Mouse (Mus musculus): Measurements from ENCODE around the gene Sec14l3. TPM values are rescaled to one million over a fixed set of nuclear protein-coding genes. Genes with fewer than 3 reads are reported as not detected.

Gene Sec14l3
- total RNA-seq, 1 experiment: 0.22 TPM

GRCm38 (mm10) chr11:4095171-4096053 lies 30.8 kb downstream of the Sec14l3 start, which contains the start of gene Mtfp1:
Mtfp1 (minus strand) TSS chr11:4095445.
- TF ChIP-seq ZNF384 (IDR thresholded peaks at IDR 0.05; ENCODE audit: low read depth, low read length): no peak
- no peak for TF ChIP-seq MAFK (IDR thresholded peaks at IDR 0.05; ENCODE audit: insufficient read depth, low read depth, low read length)
- TF ChIP-seq HCFC1 (IDR thresholded peaks at IDR 0.05; ENCODE audit: borderline replicate concordance, insufficient read depth, low read length): no peak
- TF ChIP-seq ZC3H11A (IDR thresholded peaks at IDR 0.05; ENCODE audit: borderline replicate concordance, low read depth, low read length): no peak
- TF ChIP-seq CHD2 (IDR thresholded peaks at IDR 0.05; ENCODE audit: low read depth, low read length): no peak
- H3K9me3 ChIP-seq (ENCODE audit: control insufficient read depth, insufficient read depth, low read depth, low read length): no peaks in the 10 kb centered on the region
- H3K4me1 ChIP-seq (ENCODE audit: control insufficient read depth in 2 of 2, insufficient read depth in 2 of 2, low read length in 2 of 2, poor library complexity in 1 of 2): peaks cover 4 to 5% of the 10 kb centered on the region in 2 experiments; a peak in 2 of 4 replicates
- peak; percentile 20 for DNase-seq (ENCODE audit: low read depth, low spot score)
- H3K36me3 ChIP-seq (ENCODE audit: control insufficient read depth, insufficient read depth, low read length, poor library complexity, severe bottlenecking): peaks cover 14% of the 10 kb centered on the region; the same call in 1 of the 2 replicates
- in situ Hi-C loops (cut with MboI; ENCODE audit: low sequenced_read_pairs in 2 of 2, unreplicated experiment in 2 of 2): no loop called here
- H3K27ac ChIP-seq (ENCODE audit: insufficient read depth, low read depth, low read length, poor library complexity, severe bottlenecking): peak within 1 kb of the TSS; percentile 74; the same call in 1 of the 2 replicates
- peak within 1 kb of the TSS; percentile 78 to 92 for H3K4me3 ChIP-seq (ENCODE audit: insufficient read depth in 1 of 2, low read depth in 1 of 2, low read length in 2 of 2, poor library complexity in 1 of 2, severe bottlenecking in 1 of 2)
- peak within 1 kb of the TSS; percentile 83 for H3K9ac ChIP-seq (ENCODE audit: insufficient read depth, low read depth, low read length, poor library complexity, severe bottlenecking)

- peaks cover 13% of the 10 kb centered on the region; the same call in 1 of the 2 replicates for H3K36me3 ChIP-seq (ENCODE audit: control insufficient read depth, insufficient read depth, low read length, poor library complexity, severe bottlenecking)
- peak overlapping the region; percentile 83 for H3K9ac ChIP-seq (ENCODE audit: insufficient read depth, low read depth, low read length, poor library complexity, severe bottlenecking)
- H3K9me3 ChIP-seq (ENCODE audit: control insufficient read depth, insufficient read depth, low read depth, low read length): no peaks in the 10 kb centered on the region
- TF ChIP-seq HCFC1 (IDR thresholded peaks at IDR 0.05; ENCODE audit: borderline replicate concordance, insufficient read depth, low read length) (peak; percentile 92), MAFK (IDR thresholded peaks at IDR 0.05; ENCODE audit: insufficient read depth, low read depth, low read length) (no peak), ZC3H11A (IDR thresholded peaks at IDR 0.05; ENCODE audit: borderline replicate concordance, low read depth, low read length) (no peak), CHD2 (IDR thresholded peaks at IDR 0.05; ENCODE audit: low read depth, low read length) (peak; percentile 99), ZNF384 (IDR thresholded peaks at IDR 0.05; ENCODE audit: low read depth, low read length) (no peak)
- peak; percentile 99 for DNase-seq (ENCODE audit: low read depth, low spot score)
- H3K4me1 ChIP-seq (ENCODE audit: control insufficient read depth in 2 of 2, insufficient read depth in 2 of 2, low read length in 2 of 2, poor library complexity in 1 of 2): peaks cover 4 to 5% of the 10 kb centered on the region in 2 experiments; a peak in 2 of 4 replicates
- peak overlapping the region; percentile 74; the same call in 1 of the 2 replicates for H3K27ac ChIP-seq (ENCODE audit: insufficient read depth, low read depth, low read length, poor library complexity, severe bottlenecking)
- in situ Hi-C loops (cut with MboI; ENCODE audit: low sequenced_read_pairs in 2 of 2, unreplicated experiment in 2 of 2): no loop called here
- peak overlapping the region; percentile 78 to 92 for H3K4me3 ChIP-seq (ENCODE audit: insufficient read depth in 1 of 2, low read depth in 1 of 2, low read length in 2 of 2, poor library complexity in 1 of 2, severe bottlenecking in 1 of 2)
Measured at GRCm38 (mm10) chr11:4096054-4096984, 31.7 kb downstream of the Sec14l3 start.

GRCm38 (mm10) chr11:4097091-4097621 lies 32.5 kb downstream of the Sec14l3 start:
- peaks cover 9% of the 10 kb centered on the region; the same call in 1 of the 2 replicates for H3K36me3 ChIP-seq (ENCODE audit: control insufficient read depth, insufficient read depth, low read length, poor library complexity, severe bottlenecking)
- peak overlapping the region; percentile 81 for H3K9ac ChIP-seq (ENCODE audit: insufficient read depth, low read depth, low read length, poor library complexity, severe bottlenecking)
- no peaks in the 10 kb centered on the region for H3K9me3 ChIP-seq (ENCODE audit: control insufficient read depth, insufficient read depth, low read depth, low read length)
- in situ Hi-C loops (cut with MboI; ENCODE audit: low sequenced_read_pairs in 2 of 2, unreplicated experiment in 2 of 2): no loop called here
- peak overlapping the region; percentile 22; the same call in 1 of the 2 replicates for H3K27ac ChIP-seq (ENCODE audit: insufficient read depth, low read depth, low read length, poor library complexity, severe bottlenecking)
- no peak for TF ChIP-seq ZNF384 (IDR thresholded peaks at IDR 0.05; ENCODE audit: low read depth, low read length)
- TF ChIP-seq CHD2 (IDR thresholded peaks at IDR 0.05; ENCODE audit: low read depth, low read length): no peak
- no peak for TF ChIP-seq MAFK (IDR thresholded peaks at IDR 0.05; ENCODE audit: insufficient read depth, low read depth, low read length)
- no peak for TF ChIP-seq ZC3H11A (IDR thresholded peaks at IDR 0.05; ENCODE audit: borderline replicate concordance, low read depth, low read length)
- TF ChIP-seq HCFC1 (IDR thresholded peaks at IDR 0.05; ENCODE audit: borderline replicate concordance, insufficient read depth, low read length): no peak
- H3K4me1 ChIP-seq (ENCODE audit: control insufficient read depth in 2 of 2, insufficient read depth in 2 of 2, low read length in 2 of 2, poor library complexity in 1 of 2): peaks cover 4 to 5% of the 10 kb centered on the region in 2 experiments; a peak in 2 of 4 replicates
- peak overlapping the region; percentile 55 to 68 for H3K4me3 ChIP-seq (ENCODE audit: insufficient read depth in 1 of 2, low read depth in 1 of 2, low read length in 2 of 2, poor library complexity in 1 of 2, severe bottlenecking in 1 of 2)
- no peak for DNase-seq (ENCODE audit: low read depth, low spot score)

- H3K4me3 ChIP-seq (ENCODE audit: insufficient read depth in 1 of 2, low read depth in 1 of 2, low read length in 2 of 2, poor library complexity in 1 of 2, severe bottlenecking in 1 of 2): no peak overlapping the region
- peaks cover 8% of the 10 kb centered on the region; the same call in 1 of the 2 replicates for H3K36me3 ChIP-seq (ENCODE audit: control insufficient read depth, insufficient read depth, low read length, poor library complexity, severe bottlenecking)
- no peak for DNase-seq (ENCODE audit: low read depth, low spot score)
- peaks cover 4 to 5% of the 10 kb centered on the region in 2 experiments; a peak in 2 of 4 replicates for H3K4me1 ChIP-seq (ENCODE audit: control insufficient read depth in 2 of 2, insufficient read depth in 2 of 2, low read length in 2 of 2, poor library complexity in 1 of 2)
- no peak for TF ChIP-seq ZNF384 (IDR thresholded peaks at IDR 0.05; ENCODE audit: low read depth, low read length)
- no peak for TF ChIP-seq CHD2 (IDR thresholded peaks at IDR 0.05; ENCODE audit: low read depth, low read length)
- TF ChIP-seq HCFC1 (IDR thresholded peaks at IDR 0.05; ENCODE audit: borderline replicate concordance, insufficient read depth, low read length): no peak
- TF ChIP-seq ZC3H11A (IDR thresholded peaks at IDR 0.05; ENCODE audit: borderline replicate concordance, low read depth, low read length): no peak
- TF ChIP-seq MAFK (IDR thresholded peaks at IDR 0.05; ENCODE audit: insufficient read depth, low read depth, low read length): no peak
- in situ Hi-C loops (cut with MboI; ENCODE audit: low sequenced_read_pairs in 2 of 2, unreplicated experiment in 2 of 2): no loop called here
- H3K9ac ChIP-seq (ENCODE audit: insufficient read depth, low read depth, low read length, poor library complexity, severe bottlenecking): no peak overlapping the region
- no peaks in the 10 kb centered on the region for H3K9me3 ChIP-seq (ENCODE audit: control insufficient read depth, insufficient read depth, low read depth, low read length)
- H3K27ac ChIP-seq (ENCODE audit: insufficient read depth, low read depth, low read length, poor library complexity, severe bottlenecking): no peak overlapping the region
Measured at GRCm38 (mm10) chr11:4098120-4098519, 33.5 kb downstream of the Sec14l3 start.

All from ES-E14 (cell line).